Mouse (Mus musculus) midbrain, embryonic 10.5 days (tissue): ENCODE results near the gene Hsd17b3. TPM values are rescaled to one million over a fixed set of nuclear protein-coding genes. Genes with fewer than 3 reads are reported as not detected.

Experiments
- DNase-seq: peaks from one replicate; pipeline ENCODE4 v3.0.0-alpha.2; 2017; ENCODE audit warnings: low spot score
- H3K27ac ChIP-seq: fragments of 300-500 bp; sonication (generic); replicated peaks from 2 replicates; pipeline ENCODE4 v1.5.1; 2016; ENCODE audit warnings: mild to moderate bottlenecking
- H3K27me3 ChIP-seq: fragments of 300-500 bp; sonication (generic); 2 replicates; pipeline ENCODE4 v1.6.1; 2016; ENCODE audit warnings: low read depth, mild to moderate bottlenecking; ENCODE audit not compliant: poor library complexity, severe bottlenecking
- H3K36me3 ChIP-seq: fragments of 300-500 bp; sonication (generic); 2 replicates; pipeline ENCODE4 v1.6.1; 2016; ENCODE audit warnings: mild to moderate bottlenecking, moderate library complexity
- H3K4me1 ChIP-seq: fragments of 300-500 bp; sonication (generic); 2 replicates; pipeline ENCODE4 v1.6.1; 2016
- H3K4me3 ChIP-seq: fragments of 300-500 bp; sonication (generic); 2 replicates; pipeline ENCODE4 v1.5.1; 2016; ENCODE audit warnings: mild to moderate bottlenecking, moderate library complexity
- H3K9me3 ChIP-seq: fragments of 300-500 bp; sonication (generic); replicated peaks from 2 replicates; pipeline ENCODE4 v1.6.1; 2016; ENCODE audit warnings: mild to moderate bottlenecking
- WGBS: fragments of 180-500 bp; shearing (Covaris S2); methylation state at CpG from one replicate; pipeline ENCODE4 v1.1.7; 2016; 5-methylcytosine and 5-hydroxymethylcytosine counted together
- polyA plus RNA-seq: library from polyadenylated mRNA; unstranded; fragments of >200 nt; fragmentation: Nextera tagmentation; extraction: Ambion mirVana; gene quantifications from 2 replicates; pipeline ENCODE4 v1.2.1, GENCODE M21; 2016

The Hsd17b3 gene
- polyA plus RNA-seq, 1 experiment from 2014 or later: not detected

DNA sequence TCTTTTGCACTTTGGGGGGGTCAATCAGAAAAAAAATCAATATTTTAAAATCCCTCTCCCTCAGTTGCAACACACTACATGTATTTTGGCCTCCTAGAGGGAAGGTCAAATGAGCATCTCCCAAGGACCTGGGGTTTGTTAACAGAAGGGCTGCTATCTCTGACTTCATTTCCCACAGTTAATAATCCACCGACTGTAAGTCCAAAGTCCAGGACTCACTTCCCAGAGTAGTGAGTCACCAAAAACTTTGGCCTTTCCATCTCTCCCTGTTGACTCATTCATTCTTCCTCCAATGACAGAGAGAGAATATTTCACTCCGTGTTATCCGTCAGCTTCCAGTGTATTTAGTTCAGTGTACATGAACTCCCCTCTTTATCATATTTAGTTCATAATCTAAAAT lies 16.7 kb upstream of the Hsd17b3 start:
- H3K4me1 ChIP-seq: peaks cover 30% of the 10 kb centered on the region
- H3K27ac ChIP-seq: no peak overlapping the region
- H3K9me3 ChIP-seq: no peaks in the 10 kb centered on the region
- no peak overlapping the region for H3K4me3 ChIP-seq
- peaks cover 14% of the 10 kb centered on the region; the same call in 1 of the 2 replicates for H3K27me3 ChIP-seq
- DNase-seq: no peak
- no peaks in the 10 kb centered on the region for H3K36me3 ChIP-seq
- WGBS: 93% methylated on average over 3 of the region's 3 CpGs

DNA sequence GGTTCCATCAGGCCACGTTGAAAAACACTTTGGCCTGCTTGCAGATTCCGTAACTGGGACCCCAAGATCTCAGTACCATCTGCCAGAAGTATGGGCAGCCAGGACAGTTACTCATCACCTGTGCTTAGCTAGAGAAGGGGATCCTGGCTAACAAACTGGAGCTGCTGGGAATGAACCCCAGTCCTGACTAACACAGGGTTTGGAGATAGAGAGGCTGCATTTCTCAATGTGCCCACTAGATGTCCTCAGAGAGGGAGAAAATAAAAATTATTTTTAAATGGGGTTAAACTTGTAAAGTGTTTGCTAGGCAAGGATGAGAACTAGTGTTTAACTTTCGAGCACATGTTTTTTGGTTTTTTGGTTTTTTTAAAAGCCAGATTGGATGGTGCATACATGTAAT lies 11.2 kb upstream of the Hsd17b3 start:
- no peak for DNase-seq
- no peak overlapping the region for H3K27ac ChIP-seq
- H3K9me3 ChIP-seq: no peaks in the 10 kb centered on the region
- H3K27me3 ChIP-seq: peaks cover 10% of the 10 kb centered on the region; the same call in 1 of the 2 replicates
- H3K4me3 ChIP-seq: no peak overlapping the region
- no peaks in the 10 kb centered on the region for H3K36me3 ChIP-seq
- no peaks in the 10 kb centered on the region for H3K4me1 ChIP-seq
- WGBS: 69% methylated on average over 3 of the region's 3 CpGs

DNA sequence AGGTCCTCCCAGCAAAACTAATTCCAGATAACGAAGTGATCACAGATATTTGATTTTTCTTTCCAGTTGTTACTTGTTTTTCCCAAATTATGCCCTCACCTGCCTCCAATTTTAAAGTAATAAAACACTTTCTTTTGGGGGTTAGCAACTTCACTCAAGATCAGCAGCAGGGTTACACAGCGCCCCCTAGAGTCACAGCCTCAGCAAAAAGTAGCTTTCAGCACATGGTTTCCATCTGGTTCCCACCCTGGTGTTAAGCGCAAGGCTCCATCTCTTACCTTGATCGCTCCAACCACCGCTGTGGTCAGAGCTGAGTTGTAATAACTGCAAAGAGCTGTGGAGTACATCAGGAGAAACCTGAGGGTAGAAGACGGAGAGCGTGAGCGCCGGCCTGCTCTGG lies 10.0 kb upstream of the Hsd17b3 start:
- H3K4me1 ChIP-seq: no peaks in the 10 kb centered on the region
- 70% methylated on average over 9 of the region's 9 CpGs for WGBS
- no peaks in the 10 kb centered on the region for H3K36me3 ChIP-seq
- no peak overlapping the region for H3K27ac ChIP-seq
- no peak overlapping the region for H3K4me3 ChIP-seq
- DNase-seq: no peak
- no peaks in the 10 kb centered on the region for H3K9me3 ChIP-seq
- H3K27me3 ChIP-seq: 0 out of 2 replicates have a peak, but pooled peaks cover 5% of the 10 kb centered on the region

DNA sequence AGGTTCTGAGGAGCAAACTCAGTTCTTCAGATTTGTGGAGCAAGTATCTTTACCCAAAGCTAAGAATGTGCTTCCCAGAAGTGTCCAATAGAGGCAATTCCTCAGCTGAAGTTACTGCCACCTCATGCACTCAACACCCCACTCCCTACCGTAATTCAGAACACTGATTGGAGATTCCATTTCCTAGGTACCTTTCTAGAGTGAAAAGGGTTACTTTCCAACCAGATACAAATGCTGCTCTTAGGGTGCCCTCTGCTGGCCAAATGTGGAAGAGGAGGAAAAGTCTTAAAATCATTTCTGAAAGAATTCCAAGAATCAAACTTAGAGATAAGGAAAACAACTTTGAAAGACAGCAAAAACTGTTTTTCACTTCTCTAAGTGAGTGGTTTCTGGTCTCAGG lies 4.3 kb upstream of the Hsd17b3 start:
- Histone ChIP-seq H3K4me1 (peaks cover 11% of the 10 kb centered on the region), H3K27me3 (peaks cover 5% of the 10 kb centered on the region; the same call in 1 of the 2 replicates), H3K4me3 (no peak overlapping the region), H3K36me3 (no peaks in the 10 kb centered on the region), H3K9me3 (no peaks in the 10 kb centered on the region), H3K27ac (no peak overlapping the region)
- 5% methylated on average over 1 of the region's 1 CpGs for WGBS
- DNase-seq: peak; percentile 67

DNA sequence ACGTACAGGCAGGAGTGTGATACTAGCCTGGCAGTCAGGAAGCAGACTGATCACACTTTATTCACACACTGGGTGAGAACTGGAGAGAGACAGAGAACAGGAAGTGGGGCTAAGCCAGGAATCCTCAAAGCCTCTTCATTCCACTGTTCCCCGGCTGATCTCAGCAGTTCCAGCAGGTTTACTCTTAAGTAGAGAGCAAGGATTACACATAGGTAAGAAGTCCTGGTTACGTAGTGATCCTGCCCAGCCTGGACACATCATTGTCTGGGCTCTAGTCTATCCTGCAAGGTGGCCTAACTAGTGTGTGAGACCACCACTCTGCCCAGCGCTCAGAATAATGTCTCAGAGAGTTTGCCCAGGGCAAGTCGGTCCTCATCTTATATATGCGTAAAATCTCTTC lies 3.7 kb upstream of the Hsd17b3 start:
- Histone ChIP-seq H3K27ac (no peak overlapping the region), H3K9me3 (no peaks in the 10 kb centered on the region), H3K4me1 (peaks cover 11% of the 10 kb centered on the region), H3K36me3 (no peaks in the 10 kb centered on the region), H3K27me3 (peaks cover 5% of the 10 kb centered on the region; the same call in 1 of the 2 replicates), H3K4me3 (no peak overlapping the region)
- 80% methylated on average over 6 of the region's 6 CpGs for WGBS
- DNase-seq: no peak

DNA sequence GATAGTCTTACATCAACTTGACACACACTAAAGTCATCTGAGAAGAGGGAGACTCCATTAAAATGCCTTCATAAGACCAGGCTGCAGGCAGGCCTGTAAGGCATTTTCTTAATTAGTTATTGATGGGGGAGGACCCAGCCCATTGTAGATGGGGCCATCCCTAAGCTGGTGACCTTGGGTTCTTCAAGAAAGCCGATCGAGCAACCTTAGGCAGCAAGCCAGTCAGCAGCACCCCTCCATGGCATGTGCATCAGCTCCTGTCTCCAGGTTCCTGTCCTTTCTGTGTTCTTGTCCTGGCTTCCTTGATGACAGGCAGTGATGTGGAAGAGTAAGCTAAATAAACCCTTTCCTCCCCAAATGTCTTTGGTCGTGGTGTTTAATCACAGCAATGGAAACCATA lies 3.1 kb upstream of the Hsd17b3 start:
- no peaks in the 10 kb centered on the region for H3K9me3 ChIP-seq
- H3K4me1 ChIP-seq: peaks cover 11% of the 10 kb centered on the region
- H3K27ac ChIP-seq: no peak overlapping the region
- no peak for DNase-seq
- H3K4me3 ChIP-seq: no peak overlapping the region
- H3K27me3 ChIP-seq: peaks cover 5% of the 10 kb centered on the region; the same call in 1 of the 2 replicates
- WGBS: 74% methylated on average over 3 of the region's 3 CpGs
- H3K36me3 ChIP-seq: no peaks in the 10 kb centered on the region

DNA sequence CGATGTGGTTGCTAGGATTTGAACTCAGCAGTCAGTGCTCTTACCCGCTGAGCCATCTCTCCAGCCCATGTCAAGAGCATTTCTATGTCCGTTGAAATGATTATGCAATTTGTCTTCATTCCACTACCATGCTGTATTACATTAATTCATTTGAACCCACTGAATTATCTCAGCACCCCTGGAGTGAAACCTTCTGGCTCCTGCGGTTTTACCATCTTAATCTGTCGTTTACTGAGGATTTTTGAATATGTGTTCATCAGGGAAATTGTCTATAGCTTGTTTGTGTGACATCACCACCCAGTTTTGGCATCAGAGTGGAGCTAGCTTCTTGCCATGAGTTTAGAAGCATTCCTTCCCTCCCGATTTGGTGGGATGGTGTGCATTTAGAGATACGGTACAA lies 2.0 kb upstream of the Hsd17b3 start:
- DNase-seq: no peak
- Histone ChIP-seq H3K27me3 (peaks cover 5% of the 10 kb centered on the region; the same call in 1 of the 2 replicates), H3K4me1 (peaks cover 11% of the 10 kb centered on the region), H3K36me3 (no peaks in the 10 kb centered on the region), H3K27ac (no peak overlapping the region), H3K4me3 (no peak overlapping the region), H3K9me3 (no peaks in the 10 kb centered on the region)
- 77% methylated on average over 7 of the region's 7 CpGs for WGBS

DNA sequence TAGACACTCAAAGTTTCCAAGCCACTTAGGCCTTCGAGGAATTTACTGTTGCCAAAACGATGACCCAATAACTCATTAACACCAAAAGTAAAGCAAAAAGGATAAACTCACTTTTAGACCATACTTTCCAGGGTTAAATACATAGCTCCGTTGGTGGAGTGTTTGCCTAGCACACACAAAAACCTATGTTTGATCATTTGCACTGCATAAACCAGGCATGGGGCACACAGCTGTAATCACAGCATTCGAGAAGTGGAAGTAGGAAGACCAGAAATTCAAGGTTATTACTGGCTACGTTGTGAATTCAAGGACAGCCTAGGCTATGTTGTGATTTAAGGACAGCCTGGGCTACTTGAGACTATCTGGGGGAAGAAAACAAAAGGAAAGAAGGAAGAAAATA lies 1.2 kb upstream of the Hsd17b3 start:
- H3K36me3 ChIP-seq: no peaks in the 10 kb centered on the region
- no peak for DNase-seq
- peaks cover 5% of the 10 kb centered on the region; the same call in 1 of the 2 replicates for H3K27me3 ChIP-seq
- peaks cover 11% of the 10 kb centered on the region for H3K4me1 ChIP-seq
- no peaks in the 10 kb centered on the region for H3K9me3 ChIP-seq
- no peak overlapping the region for H3K4me3 ChIP-seq
- no peak overlapping the region for H3K27ac ChIP-seq
- WGBS: 87% methylated on average over 5 of the region's 5 CpGs

DNA sequence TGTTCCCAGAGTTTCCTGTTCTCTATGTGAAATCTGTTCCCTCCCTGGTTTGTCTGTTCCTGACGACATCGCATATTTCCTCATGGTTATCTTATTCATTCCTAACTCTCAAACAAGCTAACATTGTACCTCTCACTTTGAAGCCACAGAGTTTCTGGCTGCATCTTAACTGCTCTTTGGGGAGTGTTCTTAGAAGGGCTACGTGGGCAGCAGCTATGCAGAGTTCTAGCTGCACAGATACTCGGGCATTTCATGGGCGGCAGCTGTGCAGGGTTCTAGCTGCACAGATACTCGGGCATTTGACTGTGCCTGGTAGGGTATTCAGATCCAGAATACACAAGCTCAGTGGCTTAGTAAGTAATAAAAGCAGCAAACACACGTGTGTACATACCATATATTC lies 973 bp downstream of the Hsd17b3 start:
- Histone ChIP-seq H3K36me3 (no peaks in the 10 kb centered on the region), H3K4me1 (peaks cover 11% of the 10 kb centered on the region), H3K4me3 (no peak overlapping the region), H3K27ac (no peak overlapping the region), H3K9me3 (no peaks in the 10 kb centered on the region), H3K27me3 (peaks cover 5% of the 10 kb centered on the region; the same call in 1 of the 2 replicates)
- DNase-seq: no peak
- 86% methylated on average over 7 of the region's 7 CpGs for WGBS

DNA sequence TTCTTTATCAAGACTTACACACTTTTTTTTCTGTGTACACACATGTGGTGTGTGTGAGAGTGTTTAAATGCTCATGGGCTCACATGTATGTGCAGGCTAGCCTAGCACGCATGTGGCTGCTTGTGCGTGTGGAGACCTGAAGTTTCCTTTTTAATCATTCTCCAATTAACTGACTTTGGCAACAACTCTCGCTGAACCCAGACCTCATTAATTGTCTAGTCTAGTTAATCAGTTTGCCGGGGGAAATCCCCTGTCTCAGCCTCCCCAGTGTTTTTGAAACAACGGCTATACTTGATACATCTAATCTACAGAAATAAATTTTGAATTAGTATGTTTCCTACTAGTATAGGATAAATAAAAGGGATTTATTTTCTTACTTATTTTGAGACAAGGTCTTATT lies 3.0 kb downstream of the Hsd17b3 start:
- Histone ChIP-seq H3K9me3 (no peaks in the 10 kb centered on the region), H3K4me1 (peaks cover 15% of the 10 kb centered on the region), H3K36me3 (no peaks in the 10 kb centered on the region), H3K27ac (no peak overlapping the region), H3K4me3 (no peak overlapping the region), H3K27me3 (0 out of 2 replicates have a peak, but pooled peaks cover 7% of the 10 kb centered on the region)
- 94% methylated on average over 5 of the region's 5 CpGs for WGBS
- DNase-seq: no peak

DNA sequence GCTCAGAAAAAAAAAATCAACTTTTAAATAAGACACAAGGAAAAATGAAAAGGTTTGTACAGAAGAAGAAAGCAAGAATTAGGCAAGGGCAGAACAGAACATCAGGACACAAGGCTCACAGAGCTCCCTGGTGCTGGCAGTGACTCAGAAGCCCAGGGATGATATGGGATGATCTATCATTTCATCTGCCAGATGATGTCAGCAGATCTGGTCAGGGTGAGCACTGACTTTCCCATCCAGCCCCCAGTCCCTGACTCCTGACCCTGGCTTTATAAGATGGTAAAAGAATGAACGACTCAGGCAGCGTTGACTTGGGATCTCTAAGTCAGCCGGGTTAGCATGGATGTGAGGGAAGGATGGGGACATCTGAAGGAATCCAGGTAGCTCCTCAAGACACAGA lies 5.7 kb downstream of the Hsd17b3 start:
- no peak for DNase-seq
- Histone ChIP-seq H3K27ac (peak overlapping the region; percentile 0; the same call in 1 of the 2 replicates), H3K36me3 (no peaks in the 10 kb centered on the region), H3K4me1 (peaks cover 28% of the 10 kb centered on the region), H3K4me3 (no peak overlapping the region), H3K9me3 (no peaks in the 10 kb centered on the region), H3K27me3 (0 out of 2 replicates have a peak, but pooled peaks cover 7% of the 10 kb centered on the region)
- 87% methylated on average over 3 of the region's 3 CpGs for WGBS

DNA sequence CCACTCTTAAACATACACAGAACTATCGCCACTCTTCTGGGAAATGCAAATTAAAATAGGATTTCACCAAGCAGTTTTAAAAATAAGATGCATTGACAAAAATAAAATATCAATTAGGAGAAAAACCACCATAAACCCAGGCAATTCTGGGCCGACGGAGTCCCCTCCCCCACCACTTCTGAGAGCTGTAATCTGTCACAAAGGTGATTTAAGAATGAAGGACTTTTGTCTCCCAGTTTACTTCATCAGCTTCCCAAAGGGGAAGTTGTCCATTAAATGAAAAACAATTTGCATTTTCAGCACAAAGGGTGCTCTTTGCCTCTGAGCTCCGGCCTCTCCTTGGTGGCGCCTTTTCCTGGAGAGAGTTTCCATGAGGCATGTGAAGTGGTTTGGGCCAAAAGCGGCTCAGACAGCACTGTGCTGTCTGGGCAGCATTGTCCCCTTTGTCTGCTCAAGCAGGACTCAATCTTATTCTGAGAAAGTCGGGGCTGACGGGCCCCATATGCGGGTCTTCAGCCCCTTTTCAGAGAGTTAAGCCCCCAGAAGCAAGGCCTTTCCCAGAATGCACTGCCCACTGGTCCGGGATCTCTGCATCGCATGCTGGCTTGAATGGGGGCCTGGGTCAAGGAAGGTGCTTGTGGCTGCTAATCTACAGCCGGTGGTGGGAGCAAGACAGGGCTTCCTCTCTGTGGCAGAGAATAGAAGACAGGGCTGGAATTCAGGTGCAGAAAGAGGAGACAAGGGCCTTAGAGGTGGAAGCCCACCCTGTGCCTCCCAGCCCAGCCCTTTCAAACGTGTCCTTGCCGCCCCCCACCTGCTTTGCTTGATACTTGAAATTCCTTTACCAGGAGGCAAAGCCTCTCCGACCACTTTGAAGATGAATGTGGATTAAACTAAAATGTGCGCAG lies 7.8 kb downstream of the Hsd17b3 start:
- no peaks in the 10 kb centered on the region for H3K36me3 ChIP-seq
- 0 out of 2 replicates have a peak, but pooled peaks cover 7% of the 10 kb centered on the region for H3K27me3 ChIP-seq
- peaks cover 28% of the 10 kb centered on the region for H3K4me1 ChIP-seq
- H3K27ac ChIP-seq: peak overlapping the region; percentile 87
- peak overlapping the region; percentile 29 for H3K4me3 ChIP-seq
- WGBS: 28% methylated on average over 16 of the region's 16 CpGs
- no peaks in the 10 kb centered on the region for H3K9me3 ChIP-seq
- peak; percentile 67 for DNase-seq

DNA sequence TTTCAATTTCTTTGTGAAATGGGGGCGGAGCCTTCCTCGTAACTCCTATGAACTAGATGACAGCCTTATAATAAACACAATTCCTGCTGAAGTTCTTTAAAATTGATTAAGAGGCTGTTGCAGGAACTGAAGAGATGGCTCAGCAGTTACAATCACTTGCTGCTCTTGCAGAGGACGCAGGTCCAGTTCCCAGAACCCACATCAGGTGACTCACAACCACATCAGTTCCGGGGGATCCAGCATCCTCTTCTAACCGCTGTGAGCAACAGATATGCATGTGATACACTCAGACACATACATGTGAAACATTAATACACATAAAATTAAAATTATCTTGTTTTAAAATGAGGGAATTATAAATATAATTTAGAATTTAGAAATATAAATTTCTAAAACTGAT lies 11.4 kb downstream of the Hsd17b3 start:
- Histone ChIP-seq H3K4me3 (no peak overlapping the region), H3K4me1 (peaks cover 28% of the 10 kb centered on the region), H3K9me3 (no peaks in the 10 kb centered on the region), H3K36me3 (no peaks in the 10 kb centered on the region), H3K27me3 (0 out of 2 replicates have a peak, but pooled peaks cover 7% of the 10 kb centered on the region), H3K27ac (no peak overlapping the region)
- DNase-seq: no peak
- 86% methylated on average over 5 of the region's 5 CpGs for WGBS
